Mouse (Mus musculus): ENCODE data around the gene Tcerg1l. TPM values are rescaled to one million over a fixed set of nuclear protein-coding genes. Genes with fewer than 3 reads are reported as not detected.

The Tcerg1l gene
- 10 to 100 TPM; 10.5 to 14.9 TPM for total RNA-seq (2021)

DNA sequence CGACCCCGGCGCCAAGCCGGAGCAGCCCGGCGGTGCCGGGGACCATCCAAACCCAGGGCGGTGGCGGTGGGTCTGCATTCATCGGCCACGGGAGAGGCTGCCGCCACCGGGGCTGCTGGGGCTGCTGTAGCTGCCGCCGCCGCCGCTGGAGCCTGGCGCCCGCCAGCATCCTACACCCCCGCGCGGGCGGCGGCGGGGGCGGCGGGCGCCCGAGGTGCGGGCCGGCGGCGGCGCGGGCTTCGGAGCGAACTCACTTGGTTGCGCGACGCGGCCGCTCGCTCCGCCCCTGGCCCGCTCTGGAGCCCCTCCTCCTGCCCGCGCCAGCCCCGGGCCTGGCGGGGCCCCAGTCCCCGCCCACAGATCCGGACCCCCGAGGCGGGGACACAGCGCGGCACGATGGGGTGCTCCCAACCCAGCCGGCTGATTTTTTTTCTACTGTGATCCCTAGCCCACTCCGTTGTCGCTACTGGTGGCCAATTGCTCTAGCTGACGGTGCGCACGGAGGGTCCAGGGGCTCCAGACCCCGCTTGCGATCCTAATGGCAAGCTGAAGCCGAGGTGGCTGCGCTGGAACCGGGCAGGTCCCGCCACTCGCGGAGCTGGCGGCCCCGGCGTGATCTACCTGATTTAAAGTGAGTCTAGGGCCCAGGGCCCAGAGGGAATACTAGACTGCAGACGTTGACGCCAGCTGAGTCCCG lies at the start of gene Tcerg1l:
Gene Tcerg1l, minus strand, starts transcription at position 246 of the 697 bp plus-strand sequence.
- DNase-seq (ENCODE audit: low spot score in 2 of 2) = peak; percentile 14 to 42
- intact Hi-C loops (cut with DNase I) = loop anchor here (10.0 kb wide), 1 partner anchor 793 kb away; no protein-coding TSS in a partner anchor

GRCm38 (mm10) chr7:138442096-138442495 lies 44.6 kb upstream of the Tcerg1l start:
- intact Hi-C loops (cut with DNase I) = no loop called here
- no peak for DNase-seq (ENCODE audit: low spot score in 2 of 2)

GRCm38 (mm10) chr7:138432541-138432940 lies 35.0 kb upstream of the Tcerg1l start:
- intact Hi-C loops (cut with DNase I) = no loop called here
- DNase-seq (ENCODE audit: low spot score in 2 of 2) = no peak

- DNase-seq (ENCODE audit: low spot score in 2 of 2) = no peak
- intact Hi-C loops (cut with DNase I) = no loop called here
Observed at GRCm38 (mm10) chr7:138431456-138431855, 33.9 kb upstream of the Tcerg1l start.

- intact Hi-C loops (cut with DNase I) = loop anchor here (2.0 to 10.0 kb wide), 3 partner anchors 395 to 951 kb away; no protein-coding TSS in a partner anchor
- no peak for DNase-seq (ENCODE audit: low spot score in 2 of 2)
Observed at GRCm38 (mm10) chr7:138429916-138430315, 32.4 kb upstream of the Tcerg1l start.

GRCm38 (mm10) chr7:138428826-138429225 lies 31.3 kb upstream of the Tcerg1l start:
- intact Hi-C loops (cut with DNase I) = loop anchor here (2.0 to 10.0 kb wide), 3 partner anchors 396 to 950 kb away; no protein-coding TSS in a partner anchor
- DNase-seq (ENCODE audit: low spot score in 2 of 2) = peak; percentile 42 to 45

- intact Hi-C loops (cut with DNase I) = loop anchor here (5.0 to 10.0 kb wide), 2 partner anchors 397 to 825 kb away; no protein-coding TSS in a partner anchor
- no peak for DNase-seq (ENCODE audit: low spot score in 2 of 2)
Observed at GRCm38 (mm10) chr7:138427441-138427840, 29.9 kb upstream of the Tcerg1l start.

DNA sequence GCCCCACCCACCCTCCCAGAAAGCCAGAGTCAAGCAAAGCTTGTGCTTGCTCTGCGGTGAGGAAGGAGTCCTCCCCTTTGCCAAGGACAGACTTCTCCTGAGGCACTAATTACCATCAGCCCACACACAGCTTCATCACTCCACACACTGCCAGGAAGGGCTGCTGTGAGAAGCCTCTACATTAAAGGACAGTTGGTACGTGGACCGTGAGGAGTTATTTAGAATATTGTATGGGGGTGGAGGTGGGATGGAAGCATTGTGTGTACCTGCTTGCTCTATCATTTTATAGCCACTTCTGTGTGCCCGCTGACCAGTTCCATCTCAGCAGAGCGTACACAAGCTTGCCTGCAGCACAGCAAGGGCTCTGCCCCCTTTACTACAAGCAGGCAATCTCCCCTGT lies 16.0 kb upstream of the Tcerg1l start:
- intact Hi-C loops (cut with DNase I) = no loop called here
- peak; percentile 27 to 52 for DNase-seq (ENCODE audit: low spot score in 2 of 2)

- no peak for DNase-seq (ENCODE audit: low spot score in 2 of 2)
- intact Hi-C loops (cut with DNase I) = no loop called here
Observed at GRCm38 (mm10) chr7:138401641-138402040, 4.1 kb upstream of the Tcerg1l start.

GRCm38 (mm10) chr7:138400506-138401272 lies 3.2 kb upstream of the Tcerg1l start:
- intact Hi-C loops (cut with DNase I) = no loop called here
- DNase-seq (ENCODE audit: low spot score in 2 of 2) = no peak

DNA sequence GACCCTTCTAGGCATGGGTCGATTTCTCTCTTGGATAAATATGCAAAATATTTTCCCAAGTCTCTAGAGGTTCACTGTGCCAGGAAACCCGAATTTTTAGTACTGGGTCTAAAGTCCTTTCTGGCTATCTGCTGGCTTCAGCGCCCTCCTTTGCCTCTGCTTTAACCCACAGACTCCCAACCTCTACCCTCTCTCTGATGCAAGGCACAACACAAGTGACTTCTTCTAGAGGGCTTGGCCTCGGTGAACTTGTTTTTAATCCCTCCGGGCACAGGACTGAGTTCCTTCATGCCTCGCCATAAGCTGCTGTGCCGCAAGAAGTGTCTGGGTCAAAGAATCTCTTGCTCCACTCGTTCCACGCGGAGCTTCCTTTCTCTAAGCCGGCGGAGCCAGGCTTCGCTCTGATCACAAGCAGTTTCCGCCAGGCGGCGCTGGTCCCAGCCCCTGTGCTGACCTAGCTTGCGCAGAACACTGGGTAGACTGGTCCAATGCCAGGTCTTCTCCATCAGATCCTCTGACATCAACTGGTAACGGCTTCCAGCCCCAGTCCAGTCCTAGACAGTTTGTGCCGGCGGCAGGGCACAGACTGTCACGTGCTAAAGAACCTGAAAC lies 758 bp upstream of the Tcerg1l start:
- peak; percentile 68 to 71 for DNase-seq (ENCODE audit: low spot score in 2 of 2)
- intact Hi-C loops (cut with DNase I) = loop anchor here (10.0 kb wide), 1 partner anchor 793 kb away; no protein-coding TSS in a partner anchor

DNA sequence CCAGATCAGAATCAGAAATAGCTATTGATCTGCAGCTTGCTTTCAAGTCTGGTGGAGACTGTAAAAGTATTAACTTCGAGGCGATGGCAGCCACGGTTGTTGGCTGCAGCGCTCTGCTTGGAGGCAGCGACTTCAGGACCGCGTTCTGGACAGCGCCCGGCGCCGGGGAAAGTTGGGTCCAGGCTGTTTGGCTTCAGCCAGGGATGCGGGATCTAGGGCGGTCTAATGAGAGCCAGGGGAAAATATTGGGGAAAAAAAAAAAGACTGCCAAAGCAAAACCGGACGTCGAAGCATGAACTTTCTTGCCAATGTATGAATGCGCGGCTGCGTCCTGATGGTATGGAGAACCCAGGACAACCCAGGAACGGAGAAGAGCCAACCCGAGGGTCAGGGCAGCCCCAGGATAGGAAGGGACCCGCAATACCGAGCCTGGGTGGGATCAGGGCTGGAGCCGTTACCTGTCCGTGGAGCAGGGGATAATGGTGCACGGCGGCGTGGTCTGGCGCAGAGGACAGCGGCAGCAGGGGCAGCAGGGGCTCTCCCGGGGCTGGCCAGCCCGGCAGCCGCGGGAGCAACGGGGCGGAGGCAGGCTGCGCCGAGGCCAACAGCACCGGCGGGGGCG lies 556 bp downstream of the Tcerg1l start:
- intact Hi-C loops (cut with DNase I) = loop anchor here (10.0 kb wide), 1 partner anchor 792 kb away; no protein-coding TSS in a partner anchor
- peak; percentile 13 to 26 for DNase-seq (ENCODE audit: low spot score in 2 of 2)

GRCm38 (mm10) chr7:138396109-138396862 lies 1.2 kb downstream of the Tcerg1l start:
- DNase-seq (ENCODE audit: low spot score in 2 of 2) = no peak
- intact Hi-C loops (cut with DNase I) = loop anchor here (10.0 kb wide), 1 partner anchor 791 kb away; no protein-coding TSS in a partner anchor

GRCm38 (mm10) chr7:138389941-138390340 lies 7.6 kb downstream of the Tcerg1l start:
- no peak for DNase-seq (ENCODE audit: low spot score in 2 of 2)
- intact Hi-C loops (cut with DNase I) = loop anchor here (10.0 kb wide), 1 partner anchor 785 kb away; no protein-coding TSS in a partner anchor

GRCm38 (mm10) chr7:138389071-138389470 lies 8.5 kb downstream of the Tcerg1l start:
- intact Hi-C loops (cut with DNase I) = no loop called here
- no peak for DNase-seq (ENCODE audit: low spot score in 2 of 2)

GRCm38 (mm10) chr7:138379221-138379620 lies 18.3 kb downstream of the Tcerg1l start:
- no peak for DNase-seq (ENCODE audit: low spot score in 2 of 2)

GRCm38 (mm10) chr7:138378546-138378945 lies 19.0 kb downstream of the Tcerg1l start:
- DNase-seq (ENCODE audit: low spot score in 2 of 2) = no peak

More at GRCm38 (mm10) chr7:138379221-138379620, 18.3 kb downstream of the Tcerg1l start:
- intact Hi-C loops (cut with DNase I) = no loop called here

DNA sequence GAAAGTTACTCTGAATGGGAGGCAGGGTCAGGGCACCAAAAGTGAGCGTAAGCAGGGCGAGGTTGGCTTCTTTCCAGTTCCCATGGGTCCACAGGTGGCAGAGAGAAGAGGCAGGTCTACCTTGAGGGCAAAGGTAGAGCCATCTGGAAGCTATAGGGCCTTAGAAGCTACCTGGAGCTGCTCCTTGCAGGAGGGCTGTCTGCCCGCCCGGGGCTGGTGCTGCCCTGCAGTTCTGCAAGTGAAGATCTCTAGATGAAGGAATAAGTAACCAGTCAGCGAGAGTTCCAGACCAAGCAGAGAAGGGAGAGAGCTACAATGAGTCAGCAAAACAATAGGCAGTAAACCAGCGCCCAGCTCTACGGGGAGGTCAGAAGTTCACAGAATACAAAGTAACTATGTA lies 22.0 kb downstream of the Tcerg1l start:
- intact Hi-C loops (cut with DNase I) = no loop called here
- no peak for DNase-seq (ENCODE audit: low spot score in 2 of 2)

More at GRCm38 (mm10) chr7:138378546-138378945, 19.0 kb downstream of the Tcerg1l start:
- intact Hi-C loops (cut with DNase I) = no loop called here

- DNase-seq (ENCODE audit: low spot score in 2 of 2) = no peak
Observed at GRCm38 (mm10) chr7:138374376-138374775, 23.2 kb downstream of the Tcerg1l start.

More at GRCm38 (mm10) chr7:138374376-138374775, 23.2 kb downstream of the Tcerg1l start:
- intact Hi-C loops (cut with DNase I) = no loop called here

All from left cerebral cortex, postnatal 36 days (tissue).